Comparison of ENCODE assay signal across 7 mouse cellular contexts in the genomic region with DNA sequence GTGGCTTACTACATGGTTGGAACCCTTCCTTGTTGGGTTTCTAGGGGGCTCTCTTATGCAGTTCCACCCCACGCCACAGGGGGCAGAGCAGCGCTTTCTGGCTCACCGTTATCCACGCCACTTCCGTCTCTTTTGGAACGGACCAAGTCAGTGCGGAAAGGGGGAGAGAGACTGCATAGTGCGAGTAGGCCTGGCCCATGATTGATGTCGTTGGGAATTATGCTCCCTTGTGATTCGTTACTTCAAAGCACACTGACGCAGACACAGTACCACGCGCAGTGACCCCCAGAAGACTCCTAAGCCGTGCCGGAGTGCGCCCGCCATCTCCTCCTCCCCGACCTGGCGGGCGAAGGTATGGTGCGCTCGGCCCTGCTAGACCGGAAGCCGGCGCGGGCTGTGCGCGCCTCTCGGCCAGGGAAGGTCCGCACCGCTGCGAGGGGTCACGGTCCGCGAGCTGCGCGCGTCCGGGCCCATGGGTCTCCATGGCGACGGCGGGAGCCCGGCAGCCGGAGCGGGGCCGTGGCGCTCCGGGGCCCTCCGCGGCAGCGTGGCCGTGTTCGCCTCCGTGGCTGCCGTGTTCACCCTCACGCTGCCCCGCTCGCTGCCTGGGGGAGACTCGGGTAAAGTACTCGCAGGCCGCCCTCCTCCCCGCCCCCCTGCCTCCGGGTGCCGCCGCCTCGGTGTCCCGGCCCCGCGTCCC. TPM values are rescaled to one million over a fixed set of nuclear protein-coding genes. Genes with fewer than 3 reads are reported as not detected.
DNase-seq lines count a peak whose midpoint lies in the region; ATAC-seq lines count a peak whose summit lies in the region.

A gene (plus strand): TSS at position 141 of the 700 bp plus-strand sequence.

- H3K36me3 ChIP-seq in intestine, embryonic 16.5 days (ENCODE audit: control insufficient read depth, insufficient read depth, low read length) = no peaks in the 10 kb centered on the region
- H3K36me3 ChIP-seq in midbrain, embryonic 11.5 days (ENCODE audit: control insufficient read depth, insufficient read depth, low read length) = no peaks in the 10 kb centered on the region

- peak within 1 kb of the TSS; percentile 89 for H3K4me3 ChIP-seq in intestine, embryonic 16.5 days (ENCODE audit: low read length)
- H3K4me3 ChIP-seq in midbrain, embryonic 11.5 days (ENCODE audit: low read depth, low read length) = peak within 1 kb of the TSS; percentile 96

- H3K27ac ChIP-seq in intestine, embryonic 16.5 days (ENCODE audit: low read length) = peak within 1 kb of the TSS; percentile 77
- peak within 1 kb of the TSS; percentile 88 for H3K27ac ChIP-seq in midbrain, embryonic 11.5 days (ENCODE audit: low read depth, low read length)

- H3K4me1 ChIP-seq in intestine, embryonic 16.5 days (ENCODE audit: control insufficient read depth, insufficient read depth, low read length) = peaks cover 8% of the 10 kb centered on the region
- H3K4me1 ChIP-seq in midbrain, embryonic 11.5 days (ENCODE audit: control insufficient read depth, insufficient read depth, low read length) = peaks cover 8% of the 10 kb centered on the region

- WGBS in intestine, embryonic 16.5 days = under 1% methylated on average over 61 of the region's 69 CpGs
- WGBS in midbrain, embryonic 11.5 days = under 1% methylated on average over 69 of the region's 69 CpGs

- peak within 1 kb of the TSS; percentile 93 for H3K9ac ChIP-seq in intestine, embryonic 16.5 days (ENCODE audit: low read depth, low read length)
- H3K9ac ChIP-seq in midbrain, embryonic 11.5 days (ENCODE audit: low read length) = peak within 1 kb of the TSS; percentile 92

- DNase-seq in adrenal gland, adult 8-10 months = peak; percentile 86
- DNase-seq in embryo, embryonic 9.5 days (ENCODE audit: extremely low spot score) = peak; percentile 95
- peak; percentile 86 to 92 for DNase-seq in gastrocnemius, postnatal 4 days (ENCODE audit: low spot score in 2 of 2)
- peak; percentile 92 to 93 for DNase-seq in left cerebral cortex, postnatal 36 days (ENCODE audit: low spot score in 2 of 2)
- DNase-seq in midbrain, embryonic 11.5 days (ENCODE audit: low spot score, missing footprints) = peak; percentile 100
- peak; percentile 80 for DNase-seq in skeletal muscle tissue, adult 2 months (ENCODE audit: low read depth, low spot score)

- H3K4me2 ChIP-seq in intestine, embryonic 16.5 days (ENCODE audit: low read depth, low read length) = peak within 1 kb of the TSS; percentile 59
- H3K4me2 ChIP-seq in midbrain, embryonic 11.5 days = peak within 1 kb of the TSS; percentile 77

- ATAC-seq in intestine, embryonic 16.5 days = peak; percentile 100
- ATAC-seq in midbrain, embryonic 11.5 days (ENCODE audit: low FRiP score) = peak; percentile 99

- H3K9me3 ChIP-seq in intestine, embryonic 16.5 days (ENCODE audit: control insufficient read depth, low read length) = no peaks in the 10 kb centered on the region
- no peaks in the 10 kb centered on the region for H3K9me3 ChIP-seq in midbrain, embryonic 11.5 days (ENCODE audit: control insufficient read depth, low read length)

- intact Hi-C loops in left cerebral cortex, postnatal 36 days (cut with DNase I) = loop anchor here (2.0 to 5.0 kb wide), 2 partner anchors 75 to 621 kb away; a partner anchor contains a TSS

- no peaks in the 10 kb centered on the region for H3K27me3 ChIP-seq in intestine, embryonic 16.5 days (replicated peaks; ENCODE audit: control insufficient read depth, insufficient read depth, low read length)
- H3K27me3 ChIP-seq in midbrain, embryonic 11.5 days (ENCODE audit: control insufficient read depth, insufficient read depth, low read length) = no peaks in the 10 kb centered on the region

RNA-seq across cellular contexts. Expression of the gene that starts here (rescaled TPM):
- 10 to 100 TPM; 29.1 to 40.5 (median 37.8) TPM for total RNA-seq in adrenal gland, adult 8-10 months (2022)
- total RNA-seq in gastrocnemius, postnatal 4 days (2021) = 10 to 100 TPM; 15.3 to 16.1 TPM
- 14.5 and 14.6 TPM in 2 replicates for polyA plus RNA-seq in intestine, embryonic 16.5 days (2015; fragmentation: Nextera tagmentation; extraction: Ambion mirVana)
- 10 to 100 TPM; 20.0 to 30.4 TPM for total RNA-seq in left cerebral cortex, postnatal 36 days (2021)
- polyA plus RNA-seq in midbrain, embryonic 11.5 days (2014; fragmentation: Nextera tagmentation; extraction: Ambion mirVana) = 25.2 and 27.9 TPM in 2 replicates

Comparison
In these comparisons a context has a peak if more than half of its experiments do, and no peak if none do; other contexts are left out.
1. Peak in every context shown above with its lines: DNase-seq, ATAC-seq, H3K4me3 ChIP-seq and H3K27ac ChIP-seq.